Mouse (Mus musculus) E14TG2a.4 (cell line): ENCODE results near the gene Plpp6.
"Not testable (repeated sequence)": the region's sequence is repeated elsewhere in the genome, so short reads cannot be mapped to it uniquely, and the experiment has no call there.

Experiments used
- H3K27me3 ChIP-seq: 2 replicates; pipeline ENCODE4 v1.6.1; 2014; ENCODE audit warnings: low read length, control low read depth; ENCODE audit not compliant: insufficient read depth
- H3K36me3 ChIP-seq: 2 replicates; pipeline ENCODE4 v1.6.1; 2014; ENCODE audit warnings: low read length, control low read depth; ENCODE audit not compliant: insufficient read depth
- H3K4me1 ChIP-seq: replicated peaks from 2 replicates; pipeline ENCODE4 v1.6.1; 2014; ENCODE audit warnings: low read depth, low read length, control low read depth
- H3K4me3 ChIP-seq: replicated peaks from 2 replicates; pipeline ENCODE4 v1.5.1; 2014; ENCODE audit warnings: mild to moderate bottlenecking, low read length
- H3K9me3 ChIP-seq: 2 replicates; pipeline ENCODE4 v1.6.1; 2014; ENCODE audit warnings: low read length, control low read depth
- CTCF ChIP-seq: conservative IDR thresholded peaks from 2 replicates; pipeline ENCODE4 v1.5.1; 2014; ENCODE audit warnings: low read length
- NANOG ChIP-seq: IDR thresholded peaks from 2 replicates; pipeline ENCODE4 v1.6.1; 2014; ENCODE audit warnings: borderline replicate concordance, low read length, mixed read lengths
- POU5F1 ChIP-seq: IDR thresholded peaks from 2 replicates; pipeline ENCODE4 v1.6.1; 2014; ENCODE audit warnings: low read length, borderline replicate concordance

Gene Plpp6

DNA sequence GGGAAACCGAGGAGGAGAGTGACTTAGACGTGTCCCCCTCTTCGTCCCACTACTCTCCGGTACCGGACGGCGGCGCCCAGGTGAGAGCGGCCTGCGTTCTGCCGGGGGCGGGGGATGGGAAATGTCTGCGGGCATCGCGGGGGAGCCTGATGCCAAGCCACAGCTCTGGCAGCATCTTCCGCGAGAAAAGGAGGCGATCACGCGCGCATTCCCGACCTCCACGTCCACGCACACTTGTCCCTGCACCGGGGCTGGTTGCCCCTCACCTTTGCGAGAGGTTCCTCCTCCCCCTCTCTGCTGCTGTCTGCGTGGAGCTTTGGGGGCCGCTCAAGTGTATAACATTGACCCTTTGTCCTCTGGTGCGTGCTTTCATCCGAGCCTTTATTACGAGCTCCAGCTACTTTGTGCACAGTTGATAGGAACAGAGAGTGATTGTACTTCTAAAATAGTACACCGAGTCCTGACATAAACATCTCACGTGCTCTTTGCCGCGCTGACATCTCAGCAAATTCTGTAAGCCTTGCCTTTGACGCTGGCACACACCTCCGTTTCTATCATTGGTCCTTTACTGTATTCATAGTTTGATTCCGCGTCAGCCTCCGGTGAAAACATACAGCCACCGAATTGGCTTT, 27.0 kb downstream of the Plpp6 start:
- TF ChIP-seq NANOG (no peak), POU5F1 (no peak), CTCF (no peak)
- peaks cover 32% of the 10 kb centered on the region for H3K36me3 ChIP-seq
- H3K27me3 ChIP-seq = no peaks in the 10 kb centered on the region; the same call in 1 of the 2 replicates
- peaks cover 44% of the 10 kb centered on the region for H3K4me1 ChIP-seq
- H3K4me3 ChIP-seq = peak overlapping the region; percentile 95
- H3K9me3 ChIP-seq = no peaks in the 10 kb centered on the region

DNA sequence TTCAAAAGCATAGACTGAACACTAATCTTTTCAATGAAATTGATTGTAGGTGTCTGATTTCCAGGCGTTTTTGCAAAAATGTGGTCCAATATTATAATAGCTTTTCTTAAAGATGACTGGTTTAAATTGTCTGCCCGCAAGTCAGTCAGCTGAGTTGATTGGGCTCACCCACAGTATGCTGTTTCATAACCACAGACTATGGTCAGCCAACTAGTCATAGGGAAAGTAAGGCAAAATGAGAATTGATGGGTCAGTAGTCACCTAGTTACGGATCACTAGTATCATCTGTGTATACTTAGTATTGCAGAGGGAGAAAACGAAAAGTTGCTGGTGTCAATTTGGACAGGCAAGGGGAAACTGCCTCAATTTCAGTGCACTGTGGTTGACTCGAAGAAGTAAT, 27.6 kb downstream of the Plpp6 start:
- Histone ChIP-seq H3K4me1 (peaks cover 49% of the 10 kb centered on the region), H3K4me3 (peak overlapping the region; percentile 95), H3K36me3 (peaks cover 39% of the 10 kb centered on the region), H3K27me3 (no peaks in the 10 kb centered on the region; the same call in 1 of the 2 replicates), H3K9me3 (no peaks in the 10 kb centered on the region)
- no peak for TF ChIP-seq CTCF
- TF ChIP-seq POU5F1 = no peak
- TF ChIP-seq NANOG = no peak

DNA sequence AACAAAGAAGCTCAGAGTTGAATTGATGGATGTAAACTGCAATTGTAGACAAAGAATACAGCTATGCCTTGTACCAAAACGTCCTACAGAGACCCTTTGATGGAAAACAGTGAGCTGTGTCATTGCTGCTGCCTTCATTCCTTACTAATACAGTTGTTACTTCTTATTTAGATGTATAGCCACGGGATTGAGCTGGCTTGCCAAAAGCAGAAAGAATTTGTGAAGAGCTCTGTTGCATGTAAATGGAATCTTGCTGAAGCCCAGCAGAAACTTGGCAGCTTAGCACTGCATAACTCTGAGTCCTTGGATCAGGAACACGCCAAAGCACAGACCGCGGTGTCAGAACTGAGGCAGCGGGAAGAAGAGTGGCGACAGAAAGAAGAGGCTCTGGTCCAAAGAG, 31.1 kb downstream of the Plpp6 start:
- peaks cover 55% of the 10 kb centered on the region for H3K36me3 ChIP-seq
- TF ChIP-seq NANOG (peak; percentile 43; the same call in 1 of the 2 replicates), POU5F1 (no peak)
- no peaks in the 10 kb centered on the region for H3K9me3 ChIP-seq
- H3K4me3 ChIP-seq = no peak overlapping the region
- H3K4me1 ChIP-seq = peaks cover 67% of the 10 kb centered on the region
- no peaks in the 10 kb centered on the region for H3K27me3 ChIP-seq

DNA sequence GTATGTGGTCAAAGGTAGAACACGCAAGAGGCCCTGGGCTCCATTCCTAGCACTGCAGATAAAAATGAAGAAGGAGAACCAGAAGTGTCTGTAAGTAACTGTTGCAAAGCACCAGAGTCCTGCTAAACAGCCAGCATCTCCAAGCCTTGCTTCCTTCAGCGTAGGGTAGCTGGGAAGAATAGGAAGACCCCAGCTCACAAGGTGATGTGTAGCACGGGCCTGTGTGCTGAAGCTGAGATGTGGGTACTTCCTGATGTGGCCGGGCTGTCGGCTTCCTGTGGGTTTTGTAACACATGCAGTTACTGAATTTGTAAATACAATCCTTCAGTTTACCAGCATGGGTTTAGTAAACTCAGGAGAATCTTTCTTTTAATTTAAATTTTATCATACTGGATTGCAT, 31.6 kb downstream of the Plpp6 start:
- H3K36me3 ChIP-seq = peaks cover 60% of the 10 kb centered on the region
- H3K4me1 ChIP-seq = peaks cover 72% of the 10 kb centered on the region
- no peak overlapping the region for H3K4me3 ChIP-seq
- no peaks in the 10 kb centered on the region for H3K27me3 ChIP-seq
- TF ChIP-seq CTCF = no peak
- TF ChIP-seq NANOG = no peak
- no peak for TF ChIP-seq POU5F1
- H3K9me3 ChIP-seq = no peaks in the 10 kb centered on the region

DNA sequence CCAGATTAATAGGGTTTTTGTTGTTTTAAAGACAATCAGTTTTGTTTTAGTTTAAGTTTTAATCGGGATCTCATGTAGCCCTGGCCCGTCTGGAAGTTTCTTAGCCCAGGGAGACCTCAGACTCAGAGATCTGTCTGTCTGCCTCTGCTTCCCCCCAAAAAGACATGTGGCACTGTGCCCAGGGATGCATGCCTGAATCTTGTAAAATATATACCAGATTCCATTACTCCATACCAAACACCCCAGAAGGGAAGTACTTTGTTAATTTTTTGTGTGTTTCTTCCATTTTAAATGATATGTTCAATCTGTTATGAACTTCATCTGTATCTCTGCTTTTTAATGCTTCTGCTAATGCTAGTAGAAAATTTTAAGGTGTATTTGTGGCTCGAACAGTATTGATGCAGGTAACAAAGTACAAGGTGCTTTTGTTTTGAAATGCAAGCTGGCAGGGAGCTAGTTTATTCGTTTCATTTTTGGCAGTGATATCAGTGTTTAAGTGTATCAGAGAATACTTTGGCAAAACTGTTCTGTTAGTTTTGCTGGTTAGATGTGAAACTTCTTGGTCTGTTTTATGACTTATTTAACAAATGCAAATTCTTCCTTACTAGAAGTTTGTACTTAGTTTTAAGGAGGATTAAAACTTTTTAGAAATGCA, 34.4 kb downstream of the Plpp6 start:
- no peaks in the 10 kb centered on the region for H3K27me3 ChIP-seq
- no peak overlapping the region for H3K4me3 ChIP-seq
- H3K4me1 ChIP-seq = peaks cover 82% of the 10 kb centered on the region
- H3K9me3 ChIP-seq = no peaks in the 10 kb centered on the region
- no peak for TF ChIP-seq POU5F1
- no peak for TF ChIP-seq CTCF
- no peak for TF ChIP-seq NANOG
- peaks cover 77% of the 10 kb centered on the region for H3K36me3 ChIP-seq

DNA sequence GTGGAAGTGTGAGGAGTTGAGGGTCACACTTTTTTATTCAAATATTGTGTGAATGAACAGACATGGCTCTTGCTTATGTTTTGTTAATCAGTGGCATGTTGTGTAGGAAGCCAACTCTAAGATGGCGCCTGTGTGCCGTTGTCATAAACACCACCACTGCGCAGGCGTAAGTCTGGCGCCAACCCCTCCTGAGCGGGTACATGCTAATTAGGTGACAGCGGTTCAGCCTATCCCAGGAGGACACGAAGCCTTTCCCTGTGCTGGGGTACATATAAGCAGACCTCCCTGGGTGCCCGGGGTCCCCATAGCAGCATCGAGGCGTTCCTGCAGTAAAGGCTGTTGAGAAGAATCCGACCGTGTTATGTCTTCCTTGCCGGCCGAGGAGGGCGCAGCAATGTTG, 36.6 kb downstream of the Plpp6 start:
- Histone ChIP-seq H3K36me3 (peaks cover 55% of the 10 kb centered on the region), H3K4me1 (peaks cover 80% of the 10 kb centered on the region)
- not testable (repeated sequence) for H3K4me3 ChIP-seq, H3K9me3 ChIP-seq, H3K27me3 ChIP-seq

DNA sequence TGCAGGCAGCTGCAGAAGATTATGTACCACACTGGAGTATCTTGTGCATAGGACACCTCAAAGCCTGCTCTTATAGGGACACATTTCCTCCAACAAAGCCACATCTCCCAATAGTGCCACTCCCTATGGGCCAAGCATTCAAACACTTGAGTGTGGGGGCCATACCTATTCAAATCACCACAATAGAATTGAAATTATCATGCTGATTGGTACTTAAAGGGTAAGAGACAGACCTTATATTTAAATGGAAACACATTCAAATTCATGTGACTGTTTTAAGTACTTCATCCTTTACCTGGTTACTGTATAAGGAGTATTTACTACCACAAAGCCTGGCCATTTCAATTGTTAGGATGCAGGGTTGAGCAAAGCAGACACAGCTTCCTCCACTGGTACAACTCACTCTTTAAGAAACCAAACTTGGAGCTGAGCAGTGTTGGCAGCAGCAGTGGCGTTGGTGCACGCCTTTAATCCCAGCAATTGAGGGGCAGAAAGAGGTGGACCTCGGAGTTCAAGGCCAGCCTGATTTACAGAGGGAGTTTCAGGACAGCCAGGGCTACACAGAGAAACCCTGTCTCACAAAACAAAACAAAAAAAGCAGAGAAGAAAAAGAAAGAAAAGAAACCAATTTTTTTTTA, 44.4 kb downstream of the Plpp6 start:
- Histone ChIP-seq H3K36me3 (peaks cover 35% of the 10 kb centered on the region), H3K9me3 (no peaks in the 10 kb centered on the region), H3K27me3 (no peaks in the 10 kb centered on the region), H3K4me1 (peaks cover 85% of the 10 kb centered on the region), H3K4me3 (peak overlapping the region; percentile 14)
- TF ChIP-seq CTCF (no peak), NANOG (peak; percentile 100), POU5F1 (peak; percentile 53; the same call in 1 of the 2 replicates)

DNA sequence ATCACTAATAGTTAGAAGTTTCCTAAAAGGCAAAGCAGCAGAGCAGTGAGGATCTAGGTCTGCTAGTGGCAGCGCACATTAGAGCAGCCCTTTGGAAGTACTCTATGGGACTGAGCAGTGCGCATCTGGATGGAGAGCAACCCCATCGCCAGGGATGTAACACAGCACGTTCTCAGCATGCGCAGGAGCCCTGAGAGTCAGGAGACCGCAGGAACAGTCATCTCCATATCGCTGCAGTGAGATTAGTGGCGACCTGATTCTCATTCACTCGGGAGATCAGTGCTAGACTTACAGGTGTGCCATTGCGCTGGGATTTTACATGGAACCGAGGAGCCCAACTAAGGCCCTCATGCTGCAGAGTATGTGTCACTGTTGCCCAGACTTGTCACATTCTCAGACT, 45.3 kb downstream of the Plpp6 start:
- Histone ChIP-seq H3K4me3 (0 out of 2 replicates have a peak overlapping the region, but pooled peaks have one; percentile 4), H3K9me3 (no peaks in the 10 kb centered on the region), H3K36me3 (peaks cover 44% of the 10 kb centered on the region), H3K27me3 (no peaks in the 10 kb centered on the region), H3K4me1 (peaks cover 88% of the 10 kb centered on the region)
- TF ChIP-seq CTCF (no peak), POU5F1 (no peak), NANOG (no peak)
